Mouse (Mus musculus): Measurements from ENCODE around the gene Olfr1252. TPM values are rescaled to one million over a fixed set of nuclear protein-coding genes. Genes with fewer than 3 reads are reported as not detected.

Olfr1252 gene
- not detected for total RNA-seq (2021)

DNA sequence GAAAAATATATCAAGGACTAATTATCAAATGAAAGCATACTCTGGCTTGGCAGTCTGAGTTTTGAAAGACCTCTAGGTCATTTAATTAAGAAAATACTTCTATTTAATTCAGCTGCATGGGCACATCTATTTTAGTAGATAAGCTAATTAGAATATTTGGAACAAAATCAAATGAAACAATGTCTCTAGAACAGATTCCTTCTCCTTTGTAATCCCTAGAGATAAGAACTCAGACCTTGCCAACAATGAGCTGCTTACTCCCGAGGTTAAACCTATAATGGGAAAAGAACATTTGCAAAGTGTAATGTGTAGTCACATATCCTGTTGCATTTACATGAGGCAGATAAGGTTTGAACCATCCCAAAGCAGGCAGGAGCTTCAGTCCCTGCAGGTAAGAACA, at the start of gene Olfr1252:
Gene Olfr1252 (minus strand): TSS at position 101 of the 400 bp plus-strand sequence.
- no peak for DNase-seq

DNA sequence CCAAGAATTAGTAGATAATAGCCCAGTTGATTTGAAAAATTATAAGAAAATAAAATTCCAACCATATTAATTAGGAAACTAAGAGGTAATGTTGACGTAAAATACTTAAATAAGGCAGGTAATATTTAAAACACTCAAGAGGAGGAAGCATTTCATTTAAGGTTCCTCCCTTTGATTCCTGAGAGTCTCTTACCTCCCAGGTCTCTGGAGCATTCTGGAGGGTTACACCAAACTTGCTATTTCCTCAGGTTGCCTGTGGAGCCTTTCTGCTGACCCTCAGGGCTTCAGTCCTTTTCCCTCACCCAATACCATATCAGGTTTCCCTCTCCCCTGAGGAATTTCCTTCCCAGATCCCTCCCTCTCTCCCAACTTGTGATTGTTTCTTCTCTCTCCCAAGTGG, 32.2 kb upstream of the Olfr1252 start, which contains the start of gene Olfr1253:
Gene Olfr1253 (minus strand): TSS at position 101 of the 400 bp plus-strand sequence.
- DNase-seq = no peak

DNA sequence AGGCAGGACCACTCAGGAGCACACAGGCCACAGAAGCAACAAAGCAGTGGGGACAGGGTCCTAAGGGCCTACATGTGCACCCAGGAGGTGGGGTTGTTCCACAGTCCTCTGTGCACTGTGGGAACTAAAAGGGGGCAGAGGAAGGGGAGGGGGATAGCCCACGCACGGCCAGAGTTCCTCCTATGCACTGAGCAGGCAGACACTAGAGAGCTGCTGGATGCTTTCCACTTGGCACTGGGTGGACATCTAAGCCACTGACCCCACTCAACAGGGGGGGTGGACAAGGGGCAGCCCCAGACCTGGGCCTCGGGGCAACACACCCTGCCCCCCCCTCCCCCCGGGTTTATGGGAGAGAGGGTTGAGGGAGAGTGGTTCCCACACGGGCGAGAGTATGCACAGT, 32.8 kb downstream of the Olfr1252 start:
- no peak for DNase-seq

DNA sequence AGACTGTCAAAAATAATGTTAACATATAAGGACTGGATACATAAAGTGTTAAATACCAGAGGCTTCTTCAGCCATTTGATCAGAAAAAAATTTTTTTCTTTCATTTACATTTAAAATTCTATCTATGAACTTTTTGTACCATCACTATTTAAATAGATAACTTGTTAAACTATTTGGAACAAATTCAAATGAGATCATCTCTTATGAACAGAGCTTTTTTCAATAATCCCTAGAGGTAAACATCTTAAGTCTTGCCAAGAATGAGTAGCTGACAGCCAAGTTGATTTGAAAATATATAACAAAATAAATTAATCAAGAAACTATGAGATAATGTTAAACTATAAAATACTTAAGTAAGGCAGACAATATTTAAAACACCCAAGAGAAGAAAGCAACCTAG, 53.0 kb downstream of the Olfr1252 start, which contains the start of gene Olfr1251:
Gene Olfr1251 (minus strand): TSS at position 101 of the 400 bp plus-strand sequence.
- DNase-seq = no peak

Other genes starting within 250 kb of the Olfr1252 start
- gene Olfr1241, start 237.9 kb downstream of the Olfr1252 start, total RNA-seq (2021) = not detected
- gene Olfr1242, start 226.7 kb downstream of the Olfr1252 start, total RNA-seq (2021) = not detected
- not detected for gene Olfr1243, start 193.5 kb downstream of the Olfr1252 start, total RNA-seq (2021)
- gene Olfr1245, start 146.6 kb downstream of the Olfr1252 start, total RNA-seq (2021) = not detected
- not detected for gene Olfr1246, start 131.9 kb downstream of the Olfr1252 start, total RNA-seq (2021)
- gene Olfr1247, start 110.9 kb downstream of the Olfr1252 start, total RNA-seq (2021) = under 1 TPM; 0.08 to 0.10 TPM
- gene Olfr1248, start 106.8 kb downstream of the Olfr1252 start, total RNA-seq (2021) = not detected
- not detected for gene Olfr1249, start 90.0 kb downstream of the Olfr1252 start, total RNA-seq (2021)
- under 1 TPM in 1 of 2 experiments, not detected in 1; 0.10 TPM for gene Olfr1250, start 63.5 kb downstream of the Olfr1252 start, total RNA-seq (2021)
- gene Olfr1251, start 53.1 kb downstream of the Olfr1252 start, total RNA-seq (2021) = not detected
- not detected for gene Olfr1253, start 32.1 kb upstream of the Olfr1252 start, total RNA-seq (2021)
- gene Olfr1254, start 68.6 kb upstream of the Olfr1252 start, total RNA-seq (2021) = not detected
- gene Olfr1255, start 87.0 kb upstream of the Olfr1252 start, total RNA-seq (2021) = not detected
- gene Olfr1256, start 116.5 kb upstream of the Olfr1252 start, total RNA-seq (2021) = under 1 TPM in 1 of 2 experiments, not detected in 1; 0.05 TPM
- not detected for gene Olfr48, start 123.2 kb upstream of the Olfr1252 start, total RNA-seq (2021)
- not detected for gene Olfr1257, start 153.4 kb upstream of the Olfr1252 start, total RNA-seq (2021)
- not detected for gene Olfr1258, start 202.3 kb upstream of the Olfr1252 start, total RNA-seq (2021)
- not detected for gene Olfr1259, start 223.7 kb upstream of the Olfr1252 start, total RNA-seq (2021)
- not detected for gene Olfr1260, start 249.3 kb upstream of the Olfr1252 start, total RNA-seq (2021)

Data from layer of hippocampus, postnatal 36 days (tissue).